Mouse (Mus musculus) embryonic facial prominence, embryonic 10.5 days (tissue): ENCODE measurements around the gene Slc17a5. TPM values are rescaled to one million over a fixed set of nuclear protein-coding genes. Genes with fewer than 3 reads are reported as not detected.

Experiments used
- polyA plus RNA-seq: library from polyadenylated mRNA; unstranded; fragments of >200 nt; fragmentation: Nextera tagmentation; extraction: Ambion mirVana; gene quantifications from 2 replicates; pipeline ENCODE4 v1.2.1, GENCODE M21; 2016

The Slc17a5 gene
- polyA plus RNA-seq, 1 experiment from 2014 or later = 11.2 TPM

Other genes with a start within 250 kb of the Slc17a5 start
- gene Gsta2, start 232.3 kb downstream of the Slc17a5 start, polyA plus RNA-seq = not detected in 2 replicates
- 0.26 TPM in 1 of 2 replicates, not detected in the other for gene Dppa5a, start 219.9 kb downstream of the Slc17a5 start, polyA plus RNA-seq
- 0.80 and 0.96 TPM in 2 replicates for gene Ooep, start 209.3 kb downstream of the Slc17a5 start, polyA plus RNA-seq
- gene Ddx43, start 192.3 kb downstream of the Slc17a5 start, polyA plus RNA-seq = 0.12 TPM in 1 of 2 replicates, not detected in the other
- 0.21 and 0.55 TPM in 2 replicates for gene Cgas, start 144.8 kb downstream of the Slc17a5 start, polyA plus RNA-seq
- gene Mto1, start 139.8 kb downstream of the Slc17a5 start, polyA plus RNA-seq = 23.0 and 23.8 TPM in 2 replicates
- 0.30 and 0.78 TPM in 2 replicates for gene Gm17324, start 139.3 kb downstream of the Slc17a5 start, polyA plus RNA-seq
- 3,747 and 3,838 TPM in 2 replicates for gene Eef1a1, start 98.9 kb downstream of the Slc17a5 start, polyA plus RNA-seq
- 4.0 and 4.4 TPM in 2 replicates for gene Cd109, start 27.5 kb upstream of the Slc17a5 start, polyA plus RNA-seq